In genomic region chr13:112466136-112466945, GRCm38 (mm10) we compare ENCODE assay signal across 10 mouse cellular contexts. TPM values are rescaled to one million over a fixed set of nuclear protein-coding genes. Genes with fewer than 3 reads are reported as not detected.
A peak's percentile ranks its signal among the peaks of the same experiment; 100 is the strongest.
DNase-seq lines count a peak whose midpoint lies in the region; ATAC-seq and TF ChIP-seq lines count a peak whose summit lies in the region.
"Had no signal": no experiment of that assay in that cellular context is flagged by ENCODE, and none has a peak within 500 bp of the region (broad histone marks: within the 10 kb centered on the region; RNA-seq: fewer than 3 reads in every experiment).

No protein-coding gene starts in this region.

- peaks cover 84% of the 10 kb centered on the region for H3K79me2 ChIP-seq in macrophage (ENCODE audit: inconsistent target)

- no peaks in the 10 kb centered on the region for H3K36me3 ChIP-seq in kidney, embryonic 15.5 days
- H3K36me3 ChIP-seq in embryonic facial prominence, embryonic 13.5 days: no peaks in the 10 kb centered on the region
- no peaks in the 10 kb centered on the region for H3K36me3 ChIP-seq in hindbrain, postnatal 0 days (ENCODE audit: insufficient read depth, low read length)
- H3K36me3 ChIP-seq in macrophage (ENCODE audit: inconsistent target): no peaks in the 10 kb centered on the region
- H3K36me3 ChIP-seq: forebrain, embryonic 12.5 days had no signal

- H3K9ac ChIP-seq in kidney, embryonic 15.5 days: no peak overlapping the region
- H3K9ac ChIP-seq in embryonic facial prominence, embryonic 13.5 days: no peak overlapping the region
- H3K9ac ChIP-seq in hindbrain, postnatal 0 days (replicated peaks; ENCODE audit: low read length): no peak overlapping the region
- H3K9ac ChIP-seq: forebrain, embryonic 12.5 days had no signal

- H3K4me1 ChIP-seq in kidney, embryonic 15.5 days: peaks cover 21% of the 10 kb centered on the region
- peaks cover 31% of the 10 kb centered on the region for H3K4me1 ChIP-seq in embryonic facial prominence, embryonic 13.5 days
- peaks cover 10% of the 10 kb centered on the region; the same call in 1 of the 2 replicates for H3K4me1 ChIP-seq in hindbrain, postnatal 0 days (ENCODE audit: insufficient read depth, low read length)

- TF ChIP-seq CTCF in hindbrain, postnatal 0 days (IDR thresholded peaks at IDR 0.05; ENCODE audit: low read depth): no peak

- peak overlapping the region; percentile 16; the same call in 1 of the 2 replicates for H3K4me3 ChIP-seq in kidney, embryonic 15.5 days (replicated peaks)
- H3K4me3 ChIP-seq in embryonic facial prominence, embryonic 13.5 days: peak overlapping the region; percentile 89; the same call in 1 of the 2 replicates
- H3K4me3 ChIP-seq in hindbrain, postnatal 0 days (ENCODE audit: low read length): no peak overlapping the region
- H3K4me3 ChIP-seq in macrophage (ENCODE audit: inconsistent target): peak overlapping the region; percentile 85; the same call in 1 of the 2 replicates
- H3K4me3 ChIP-seq: forebrain, embryonic 12.5 days had no signal

- no peak for ATAC-seq in kidney, embryonic 15.5 days (replicated peaks; ENCODE audit: low FRiP score)
- ATAC-seq in embryonic facial prominence, embryonic 13.5 days (ENCODE audit: insufficient number of reproducible peaks, insufficient read depth, low FRiP score, low TSS enrichment, low read depth): no peak
- no peak for ATAC-seq in hindbrain, postnatal 0 days
- ATAC-seq: inflammation-experienced regulatory T-cells, adult 6 months had no signal

- no peak overlapping the region for H3K27ac ChIP-seq in kidney, embryonic 15.5 days
- H3K27ac ChIP-seq in embryonic facial prominence, embryonic 13.5 days: no peak overlapping the region
- H3K27ac ChIP-seq in hindbrain, postnatal 0 days: no peak overlapping the region
- H3K27ac ChIP-seq in macrophage: no peak overlapping the region
- H3K27ac ChIP-seq: forebrain, embryonic 12.5 days had no signal

- no peaks in the 10 kb centered on the region for H3K27me3 ChIP-seq in kidney, embryonic 15.5 days
- no peaks in the 10 kb centered on the region for H3K27me3 ChIP-seq in embryonic facial prominence, embryonic 13.5 days
- no peaks in the 10 kb centered on the region for H3K27me3 ChIP-seq in hindbrain, postnatal 0 days (ENCODE audit: insufficient read depth, low read length)
- H3K27me3 ChIP-seq: forebrain, embryonic 12.5 days had no signal

- peak overlapping the region; percentile 76 for H3K4me2 ChIP-seq in kidney, embryonic 15.5 days
- H3K4me2 ChIP-seq in embryonic facial prominence, embryonic 13.5 days: peak overlapping the region; percentile 91
- peak overlapping the region; percentile 89; the same call in 1 of the 2 replicates for H3K4me2 ChIP-seq in hindbrain, postnatal 0 days (ENCODE audit: low read depth, low read length)
- H3K4me2 ChIP-seq: forebrain, embryonic 12.5 days had no signal

- H3K9me3 ChIP-seq in kidney, embryonic 15.5 days (replicated peaks): no peaks in the 10 kb centered on the region
- H3K9me3 ChIP-seq in embryonic facial prominence, embryonic 13.5 days: no peaks in the 10 kb centered on the region
- no peaks in the 10 kb centered on the region for H3K9me3 ChIP-seq in hindbrain, postnatal 0 days (ENCODE audit: low read length)
- H3K9me3 ChIP-seq: forebrain, embryonic 12.5 days had no signal

- WGBS in kidney, embryonic 15.5 days: 84% methylated on average over 19 of the region's 19 CpGs
- WGBS in embryonic facial prominence, embryonic 13.5 days: 76% methylated on average over 19 of the region's 19 CpGs
- WGBS in hindbrain, postnatal 0 days: 81% methylated on average over 19 of the region's 19 CpGs
- WGBS in macrophage (ENCODE audit: missing documents): 74% methylated on average over 19 of the region's 19 CpGs

- no peak for DNase-seq in kidney, adult 11 months
- DNase-seq in hindbrain, postnatal 0 days (ENCODE audit: low spot score): no peak
- no peak for DNase-seq in retina, embryonic 14.5 days (ENCODE audit: low spot score)
- DNase-seq in thymus, postnatal 14 days: no peak
- no peak for DNase-seq in thymus, postnatal 0 days (ENCODE audit: low spot score)

RNA-seq across cellular contexts. Expression of gene Il6st, which starts 2.5 kb away (rescaled TPM):
- polyA plus RNA-seq in kidney, embryonic 15.5 days (2015; fragmentation: Nextera tagmentation; extraction: Ambion mirVana): 35.4 and 40.4 TPM in 2 replicates
- 28.1 and 36.9 TPM in 2 replicates for polyA plus RNA-seq in embryonic facial prominence, embryonic 13.5 days (2015; fragmentation: Nextera tagmentation; extraction: Ambion mirVana)
- 37.4 TPM in 2 replicates for total RNA-seq in hindbrain, postnatal 0 days (2014; rRNA removed)
- 18.2 and 20.2 TPM in 2 replicates for polyA plus RNA-seq in hindbrain, postnatal 0 days (2015; fragmentation: Nextera tagmentation; extraction: Ambion mirVana)
- 100 to 1,000 TPM in 14 of 26 experiments, 10 to 100 TPM in 12; 29.1 to 243 (median 108) TPM for total RNA-seq in macrophage (2018; cell fraction: chromatin; rRNA removed)
- total RNA-seq in macrophage (2018; cell fraction: cytosol; rRNA removed): 100 to 1,000 TPM in 6 of 26 experiments, 10 to 100 TPM in 20; 31.2 to 143 (median 63.6) TPM
- total RNA-seq in macrophage (2018; cell fraction: nucleus; rRNA removed): 100 to 1,000 TPM in 17 of 26 experiments, 10 to 100 TPM in 9; 64.8 to 221 (median 131) TPM
- polyA plus RNA-seq in macrophage (2018): 46.9 to 79.6 TPM (median 56.2 TPM) in 3 replicates
- 18.9 and 19.5 TPM in 2 replicates for polyA plus RNA-seq in thymus, postnatal 0 days (2015; fragmentation: Nextera tagmentation; extraction: Ambion mirVana)
